Mouse (Mus musculus): ENCODE results near the gene Tmem8b.
A peak's percentile ranks its signal among the peaks of the same experiment; 100 is the strongest.

Gene Tmem8b

DNA sequence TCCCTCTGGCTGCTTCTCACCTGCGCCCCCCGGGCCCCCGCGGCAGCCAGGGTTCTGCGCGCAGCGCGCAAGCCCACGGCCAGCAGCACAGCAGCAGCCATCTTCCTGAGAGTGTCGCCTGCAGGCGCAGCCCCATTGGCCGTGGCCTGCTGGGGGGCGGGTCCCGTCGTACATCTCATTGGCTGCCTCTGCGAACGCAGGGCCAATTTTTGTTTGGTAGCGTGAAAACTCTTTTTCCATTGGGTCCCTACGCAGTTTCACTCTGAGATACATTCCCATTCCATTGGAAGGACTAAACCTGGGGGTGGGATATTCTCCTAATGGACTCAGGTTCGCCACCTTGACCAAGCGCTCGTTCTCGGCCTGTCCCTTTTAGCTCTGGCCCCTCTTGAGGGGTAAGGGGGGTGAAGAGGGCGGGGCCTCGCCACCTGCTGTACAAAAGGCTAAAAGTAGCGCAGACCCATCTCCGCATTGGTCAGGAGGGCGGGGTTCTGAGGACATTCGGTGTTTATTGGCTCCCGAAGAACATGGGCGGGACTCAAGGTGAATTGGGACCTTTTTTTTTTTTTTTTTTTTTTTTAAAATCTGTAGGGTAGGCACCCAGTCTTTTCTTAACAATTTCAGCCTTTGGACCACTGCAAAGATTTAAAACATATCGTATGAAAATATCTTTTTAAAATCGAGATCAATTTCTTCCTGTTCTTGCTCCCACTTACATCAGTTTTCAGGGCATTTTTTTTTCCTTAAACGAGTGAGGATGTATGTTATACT, 12.2 kb upstream of the Tmem8b start, which contains the start of gene Hint2:
Gene Hint2, minus strand, starts transcription at position 128 of the 771 bp plus-strand sequence.
- peak; percentile 99 for DNase-seq (ENCODE audit: low read depth)

DNA sequence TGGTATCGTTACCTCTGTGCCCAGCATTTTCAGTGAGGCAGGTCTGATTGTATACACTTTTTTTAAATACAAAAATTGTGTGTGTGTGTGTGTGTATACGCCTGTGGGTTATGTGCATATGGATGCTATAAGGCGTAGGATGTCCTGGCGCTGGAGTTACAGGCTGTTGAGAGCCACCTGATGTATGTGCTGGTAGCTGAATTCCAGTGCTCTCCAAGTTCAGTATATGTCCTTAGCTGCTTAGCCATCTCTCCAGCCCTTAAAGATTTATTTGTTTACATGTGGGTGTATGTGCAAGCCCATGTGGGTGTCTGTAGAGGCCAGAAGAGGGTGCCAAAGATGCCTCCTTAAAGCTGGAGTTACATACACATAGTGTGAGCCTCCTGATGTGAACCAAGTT, 11.6 kb upstream of the Tmem8b start:
- DNase-seq (ENCODE audit: low read depth): peak; percentile 66

DNA sequence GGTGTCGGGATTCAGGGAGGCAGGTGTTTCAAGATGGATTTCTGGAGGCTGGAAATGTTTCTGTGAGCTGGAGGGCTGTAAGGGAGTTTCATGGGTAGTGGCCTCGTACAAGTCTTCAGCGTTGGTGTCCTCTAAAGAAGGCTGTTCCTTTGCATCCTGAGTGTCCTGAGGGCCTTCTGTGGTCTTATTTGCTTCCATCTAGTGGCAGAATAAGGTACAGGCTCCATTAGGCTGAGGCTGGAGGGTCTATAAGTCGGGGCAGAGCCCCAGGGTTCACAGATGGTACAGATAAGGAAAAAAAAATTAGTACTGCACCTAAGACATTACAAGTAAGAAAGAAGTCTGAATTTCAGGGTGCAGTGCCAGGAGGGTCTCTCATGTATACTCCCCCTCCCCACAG, 2.4 kb upstream of the Tmem8b start:
- peak; percentile 64 for DNase-seq (ENCODE audit: low read depth)

GRCm38 (mm10) chr4:43669428-43669794, 640 bp downstream of the Tmem8b start:
- DNase-seq (ENCODE audit: low read depth): peak; percentile 11

DNA sequence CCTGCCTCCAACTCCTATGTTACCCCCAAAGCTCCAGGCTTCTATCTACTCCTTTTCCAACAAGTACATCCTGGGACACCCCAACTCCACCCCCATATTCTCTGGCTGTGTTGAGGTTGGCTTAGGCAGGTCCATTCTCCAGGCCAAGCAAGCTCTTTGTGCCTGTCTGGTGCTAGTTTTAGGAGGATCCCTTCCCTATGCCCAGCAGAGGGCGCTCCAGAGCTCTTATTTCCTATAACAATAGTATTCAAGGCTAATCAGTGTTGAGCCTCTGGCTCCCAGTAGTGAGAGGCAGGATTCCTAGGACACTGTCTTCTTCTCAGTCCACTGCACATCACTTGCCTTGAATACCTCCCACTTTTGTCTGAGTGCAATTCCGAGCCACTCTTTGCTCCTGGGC, 3.3 kb downstream of the Tmem8b start:
- peak; percentile 86 for DNase-seq (ENCODE audit: low read depth)

- no peak for DNase-seq (ENCODE audit: low read depth)
These were observed 4.9 kb downstream of the Tmem8b start for GRCm38 (mm10) chr4:43673703-43674102.

DNA sequence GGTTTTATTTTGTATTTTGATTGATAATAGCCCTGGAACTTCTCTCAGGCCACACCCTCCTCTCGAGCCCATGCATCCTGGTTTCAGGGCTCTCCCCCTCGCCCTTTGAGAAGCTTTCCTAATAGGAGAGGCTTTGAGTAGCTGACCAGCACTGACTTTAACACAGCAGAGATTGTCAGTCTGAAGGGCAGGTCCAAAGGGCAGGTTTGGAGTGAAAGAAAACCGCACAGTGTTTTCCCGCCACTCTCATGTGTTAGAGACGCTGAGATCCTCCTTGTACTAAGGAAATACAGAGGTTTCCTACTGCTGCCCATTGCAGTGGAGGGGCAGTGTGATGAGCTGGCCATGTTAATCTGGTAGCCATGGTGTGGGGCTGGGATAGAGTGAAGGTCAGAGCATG, 6.2 kb downstream of the Tmem8b start:
- DNase-seq (ENCODE audit: low read depth): no peak

DNA sequence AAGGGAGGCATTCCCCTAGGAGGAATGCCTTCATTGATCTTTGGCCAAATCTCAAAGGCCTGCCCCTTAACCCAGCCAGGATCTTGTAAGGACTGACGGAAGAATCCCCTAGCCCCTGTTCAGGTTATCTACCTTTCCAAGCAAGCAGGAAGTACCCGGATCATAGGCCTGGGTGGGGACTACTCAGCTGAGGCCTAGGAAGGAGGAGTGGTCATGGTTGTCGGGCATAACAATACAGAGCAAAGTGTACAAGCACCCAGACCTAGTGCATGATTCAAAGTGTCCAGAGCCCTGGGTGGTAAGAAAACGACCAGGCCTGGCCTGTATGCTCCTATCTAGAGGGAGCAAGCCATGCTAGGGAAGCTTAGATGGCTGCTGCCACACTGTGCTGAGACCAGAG, 6.8 kb downstream of the Tmem8b start:
- DNase-seq (ENCODE audit: low read depth): no peak

- no peak for DNase-seq (ENCODE audit: low read depth)
These were observed 9.8 kb downstream of the Tmem8b start for GRCm38 (mm10) chr4:43678541-43678940.

- no peak for DNase-seq (ENCODE audit: low read depth)
These were observed 10.8 kb downstream of the Tmem8b start for GRCm38 (mm10) chr4:43679416-43680043.

DNA sequence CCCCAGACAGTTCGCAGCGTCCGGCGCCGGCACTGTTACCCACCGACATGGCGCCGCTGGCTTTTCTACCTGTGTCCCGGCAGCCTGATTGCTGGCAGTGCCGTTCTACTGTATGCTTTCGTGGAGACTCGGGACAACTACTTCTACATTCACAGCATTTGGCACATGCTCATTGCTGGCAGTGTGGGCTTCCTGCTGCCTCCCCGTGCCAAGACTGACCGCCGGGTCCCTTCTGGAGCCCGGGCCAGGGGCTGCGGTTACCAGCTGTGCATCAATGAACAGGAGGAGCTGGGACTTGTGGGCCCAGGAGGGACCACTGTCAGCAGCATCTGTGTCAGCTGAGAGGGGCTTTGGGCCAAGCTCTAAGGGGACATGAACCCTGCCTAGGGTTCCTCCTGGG, 21.2 kb downstream of the Tmem8b start:
- DNase-seq (ENCODE audit: low read depth): no peak

GRCm38 (mm10) chr4:43691026-43691425, 22.3 kb downstream of the Tmem8b start:
- no peak for DNase-seq (ENCODE audit: low read depth)

GRCm38 (mm10) chr4:43693806-43694241, 25.1 kb downstream of the Tmem8b start:
- peak; percentile 96 for DNase-seq (ENCODE audit: low read depth)

- peak; percentile 84 for DNase-seq (ENCODE audit: low read depth)
These were observed 25.9 kb downstream of the Tmem8b start for GRCm38 (mm10) chr4:43694439-43695248.

- no peak for DNase-seq (ENCODE audit: low read depth)
These were observed 26.5 kb downstream of the Tmem8b start for GRCm38 (mm10) chr4:43695249-43695671.

- no peak for DNase-seq (ENCODE audit: low read depth)
These were observed 27.8 kb downstream of the Tmem8b start for GRCm38 (mm10) chr4:43696561-43696960.

- DNase-seq (ENCODE audit: low read depth): no peak
These were observed 31.9 kb downstream of the Tmem8b start, which contains the start of gene Olfr70 for GRCm38 (mm10) chr4:43700707-43701106. TSS of gene Olfr70 (minus strand) at chr4:43700807.

DNA sequence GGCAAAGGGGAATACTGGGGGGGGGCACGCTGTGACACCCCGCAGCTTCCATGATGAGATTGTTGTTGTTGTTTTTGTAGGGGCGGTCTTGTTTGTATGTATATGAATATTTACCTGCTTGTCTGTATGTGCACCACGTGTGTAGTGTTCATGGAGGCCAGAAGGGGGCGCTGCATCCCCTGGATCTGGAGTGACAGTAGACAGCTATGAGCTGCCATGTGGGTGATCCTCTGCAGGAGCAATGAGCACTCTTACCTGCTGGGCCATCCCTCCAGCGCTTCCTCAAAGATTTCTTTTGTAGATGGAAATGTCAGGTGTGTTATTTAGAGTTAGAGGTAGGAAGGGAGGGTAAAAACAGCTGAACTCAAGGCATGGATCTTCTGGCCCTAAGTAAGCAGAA, 34.7 kb downstream of the Tmem8b start:
- no peak for DNase-seq (ENCODE audit: low read depth)

DNA sequence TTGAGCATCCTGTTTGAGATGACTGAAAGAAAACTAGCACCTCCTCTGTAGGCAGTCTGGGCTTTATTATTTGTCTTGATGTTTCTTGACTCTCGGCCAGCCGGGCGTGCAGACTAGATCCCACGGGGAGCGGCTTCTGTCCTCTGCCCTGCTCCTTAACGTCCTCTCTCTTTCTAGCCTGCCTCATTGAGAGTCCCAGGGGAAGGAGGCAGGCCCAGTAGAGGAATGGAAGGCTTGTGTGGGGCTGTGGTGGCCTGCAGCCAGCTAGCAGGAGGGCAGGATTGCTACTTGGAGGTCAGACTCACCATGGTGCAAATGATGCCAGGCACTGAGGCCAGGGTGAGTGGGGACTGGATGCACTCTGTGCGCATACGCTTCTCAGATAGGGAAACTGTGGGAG, 35.1 kb downstream of the Tmem8b start:
- DNase-seq (ENCODE audit: low read depth): no peak

- no peak for DNase-seq (ENCODE audit: low read depth)
These were observed 37.2 kb downstream of the Tmem8b start for GRCm38 (mm10) chr4:43705991-43706390.

GRCm38 (mm10) chr4:43709869-43710268, 41.1 kb downstream of the Tmem8b start, which contains the start of gene Olfr71:
TSS of gene Olfr71 (minus strand) at chr4:43710255.
- peak; percentile 13 for DNase-seq (ENCODE audit: low read depth)

- DNase-seq (ENCODE audit: low read depth): peak; percentile 69
These were observed 43.0 kb downstream of the Tmem8b start for GRCm38 (mm10) chr4:43711821-43712220.

Measured in 416B (cell line).